Mouse (Mus musculus) CD4-positive helper T cell, adult 2 months (primary cell): ENCODE measurements around the gene Olfr675.
"Not testable (repeated sequence)": the region's sequence is repeated elsewhere in the genome, so short reads cannot be mapped to it uniquely, and the experiment has no call there.

Experiments
- DNase-seq: peaks from one replicate; pipeline ENCODE4 v3.0.0-alpha.2; 2012; ENCODE audit warnings: low read depth, missing footprints, low spot score

Gene Olfr675

GRCm38 (mm10) chr7:105028360-105028759, at the start of gene Olfr675:
Olfr675 (minus strand) TSS chr7:105028460.
- no peak for DNase-seq

GRCm38 (mm10) chr7:105064175-105064574, 35.9 kb upstream of the Olfr675 start, which contains the start of gene Olfr678:
Olfr678 (plus strand) TSS chr7:105064475.
- DNase-seq = no peak

DNA sequence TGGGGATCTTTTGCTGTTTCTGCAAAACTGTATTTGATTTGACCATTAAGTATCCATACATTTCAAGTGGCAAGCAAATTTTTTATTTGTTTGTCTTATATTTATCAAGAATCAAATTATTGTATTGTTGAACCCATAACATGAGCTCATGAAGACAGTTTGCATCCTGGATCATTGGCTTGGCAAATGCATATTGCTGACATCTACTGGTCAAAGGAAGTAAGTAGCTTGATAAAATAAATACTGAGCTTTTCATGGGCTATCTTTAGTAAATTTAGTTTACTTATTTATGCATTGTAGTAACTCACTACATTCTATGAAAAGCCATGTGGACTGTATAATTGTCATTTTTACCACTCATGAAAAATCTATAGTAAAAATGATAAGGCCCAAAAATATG, 30.7 kb upstream of the Olfr675 start:
- DNase-seq = no peak

DNA sequence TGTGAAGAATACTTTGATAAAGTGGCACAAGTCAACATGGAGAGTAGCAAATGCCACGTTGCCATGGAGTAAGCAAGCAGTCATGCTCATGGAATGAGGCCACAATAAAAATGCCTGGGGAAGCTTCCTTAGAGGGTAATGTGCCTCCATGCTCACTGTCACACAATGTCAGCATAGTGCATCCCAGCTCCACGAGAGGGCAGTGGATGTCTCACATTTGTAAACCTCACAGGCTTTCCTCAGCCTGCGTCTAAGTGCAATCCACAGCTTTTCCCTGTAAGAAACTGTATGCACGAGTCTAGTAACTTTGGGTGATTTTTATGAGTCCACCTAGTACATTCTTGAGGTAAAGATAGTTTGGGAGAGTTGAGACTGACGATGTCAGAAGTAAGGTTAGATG, 5.6 kb upstream of the Olfr675 start:
- DNase-seq = not testable (repeated sequence)

DNA sequence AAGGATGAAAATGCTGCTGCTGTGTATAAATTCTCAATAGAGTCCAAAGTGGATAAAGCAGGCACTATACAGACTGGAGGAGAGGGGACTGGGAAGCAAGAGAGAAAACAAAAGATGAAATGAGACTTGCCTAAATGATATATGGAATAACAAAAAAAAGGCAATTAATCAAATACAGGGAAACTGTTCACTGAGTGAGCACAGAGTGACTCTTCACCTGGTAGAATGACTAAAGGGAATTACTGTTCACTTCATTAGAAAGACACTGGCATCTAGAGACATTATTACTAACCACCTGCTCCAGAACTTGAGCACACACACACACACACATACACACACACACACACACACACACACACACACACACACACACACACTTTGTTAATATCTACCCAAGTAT, 4.1 kb upstream of the Olfr675 start, which contains the start of gene Olfr676:
Gene Olfr676, plus strand, starts transcription at position 301 of the 400 bp plus-strand sequence.
- no peak for DNase-seq

DNA sequence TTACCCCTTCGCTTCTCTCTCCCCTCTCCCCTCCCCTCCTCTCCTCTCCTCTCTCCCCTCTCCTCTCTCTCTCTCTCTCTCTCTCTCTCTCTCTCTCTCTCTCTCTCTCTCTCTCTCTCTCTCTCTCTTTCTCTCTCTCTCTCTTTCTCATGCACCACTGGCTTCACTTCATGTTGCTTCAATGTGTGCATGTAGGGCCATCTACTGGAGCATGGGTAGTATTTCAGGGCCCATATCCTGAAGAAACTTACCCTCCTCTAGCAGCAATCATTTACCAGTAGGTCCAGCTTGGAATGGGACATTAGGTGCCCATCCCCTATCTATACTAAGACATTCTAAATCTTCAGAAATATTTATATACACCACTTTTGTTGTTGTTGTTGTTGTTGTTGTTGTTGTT, 5.7 kb downstream of the Olfr675 start:
- no peak for DNase-seq

DNA sequence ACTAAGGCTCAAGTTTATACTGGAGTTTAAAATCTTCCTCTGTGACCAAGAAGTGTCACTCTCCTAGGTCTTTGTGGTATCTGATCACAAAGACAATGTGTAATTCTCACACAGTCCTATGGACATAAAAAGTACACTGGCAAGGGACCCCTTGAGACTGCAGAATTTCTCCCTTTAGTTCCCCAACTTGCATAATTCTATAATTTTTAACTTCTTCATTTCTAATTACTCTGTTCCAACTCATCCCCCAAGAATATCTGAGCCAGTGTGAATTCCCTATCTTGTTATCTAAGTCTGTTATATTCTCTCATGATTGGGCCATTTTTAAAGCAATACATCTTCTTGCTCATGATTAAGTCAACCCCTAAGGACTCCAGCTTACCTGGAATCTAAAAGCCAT, 26.3 kb downstream of the Olfr675 start, which contains the start of gene Olfr672:
Gene Olfr672, minus strand, starts transcription at position 101 of the 400 bp plus-strand sequence.
- no peak for DNase-seq

DNA sequence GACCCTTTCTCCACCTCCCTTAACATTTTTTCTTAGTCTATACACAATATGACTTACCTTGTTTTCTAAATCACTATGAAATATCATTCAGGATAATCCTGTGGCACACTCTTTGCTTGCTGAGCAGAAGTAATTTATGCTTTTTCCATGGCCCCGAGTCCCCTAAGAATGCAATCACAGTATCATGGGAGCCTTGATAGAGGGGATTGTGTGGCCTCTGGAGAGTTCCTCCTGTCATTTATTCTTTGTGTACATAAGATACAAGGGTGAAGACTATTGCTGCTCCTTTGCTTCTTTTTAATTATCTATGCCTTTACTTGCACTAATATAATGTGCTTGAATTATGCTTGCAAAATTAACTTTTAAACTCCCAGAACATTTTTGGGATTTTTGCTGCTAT, 49.2 kb downstream of the Olfr675 start, which contains the start of gene Olfr671:
Gene Olfr671, minus strand, starts transcription at position 101 of the 400 bp plus-strand sequence.
- no peak for DNase-seq

DNA sequence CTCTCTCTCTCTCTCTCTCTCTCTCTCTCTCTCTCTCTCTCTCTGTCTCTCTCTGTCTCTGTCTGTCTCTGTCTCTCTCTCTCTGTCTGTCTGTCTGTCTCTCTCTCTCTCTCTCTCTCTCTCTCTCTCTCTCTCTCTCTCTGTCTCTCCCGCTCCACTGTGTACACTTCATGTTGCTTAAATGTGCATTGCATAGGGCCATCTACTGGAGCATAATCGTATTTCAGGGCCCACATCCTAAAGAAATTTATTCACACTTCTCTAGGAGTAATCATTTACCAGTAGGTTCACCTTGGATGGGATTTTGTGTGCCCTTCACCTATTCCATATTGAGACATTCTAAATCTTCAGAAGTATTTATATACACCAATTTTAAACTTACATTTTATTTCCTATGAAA, 55.8 kb downstream of the Olfr675 start:
- not testable (repeated sequence) for DNase-seq
